Mouse (Mus musculus) v-Abl transformed pro-B cells (cell line): Measurements from ENCODE around the gene Mettl16.

Source experiments
- in situ Hi-C, 2 experiments: fragments of 400-800 bp; cut with MboI; formaldehyde crosslinking; loops; one replicate each; pipeline ENCODE4 v1.15.1; 2025; ENCODE audit not compliant: unreplicated experiment in 2 of 2

Mettl16 gene

GRCm38 (mm10) chr11:74771650-74772049, 1.0 kb downstream of the Mettl16 start:
- in situ Hi-C loops: no loop called here

GRCm38 (mm10) chr11:74772386-74772785, 1.8 kb downstream of the Mettl16 start:
- in situ Hi-C loops: no loop called here

- in situ Hi-C loops: no loop called here
Observed at GRCm38 (mm10) chr11:74792874-74793273, 22.2 kb downstream of the Mettl16 start.

GRCm38 (mm10) chr11:74800658-74801057, 30.0 kb downstream of the Mettl16 start:
- in situ Hi-C loops: no loop called here

GRCm38 (mm10) chr11:74804081-74804627, 33.5 kb downstream of the Mettl16 start:
- in situ Hi-C loops: no loop called here

GRCm38 (mm10) chr11:74807246-74807882, 36.7 kb downstream of the Mettl16 start:
- in situ Hi-C loops: no loop called here

GRCm38 (mm10) chr11:74808251-74808853, 37.7 kb downstream of the Mettl16 start:
- in situ Hi-C loops: no loop called here

- in situ Hi-C loops: loop anchor here (5.0 to 10.0 kb wide), 2 partner anchors 37 to 275 kb away; no protein-coding TSS in a partner anchor
Observed at GRCm38 (mm10) chr11:74810134-74810533, 39.5 kb downstream of the Mettl16 start.

- in situ Hi-C loops: loop anchor here (5.0 to 10.0 kb wide), 2 partner anchors 36 to 276 kb away; no protein-coding TSS in a partner anchor
Observed at GRCm38 (mm10) chr11:74811027-74811426, 40.4 kb downstream of the Mettl16 start.

- in situ Hi-C loops: loop anchor here (5.0 to 10.0 kb wide), 2 partner anchors 36 to 277 kb away; no protein-coding TSS in a partner anchor
Observed at GRCm38 (mm10) chr11:74811538-74811937, 40.9 kb downstream of the Mettl16 start.

GRCm38 (mm10) chr11:74815795-74816194, 45.2 kb downstream of the Mettl16 start:
- in situ Hi-C loops: loop anchor here in 1 of 2 experiments (10.0 kb wide), 1 partner anchor 281 kb away; no protein-coding TSS in a partner anchor

GRCm38 (mm10) chr11:74820921-74821320, 50.3 kb downstream of the Mettl16 start:
- in situ Hi-C loops: loop anchor here in 1 of 2 experiments (10.0 kb wide), 1 partner anchor 176 kb away; the partner anchor contains the start of gene Cluh

GRCm38 (mm10) chr11:74821463-74821862, 50.8 kb downstream of the Mettl16 start:
- in situ Hi-C loops: loop anchor here in 1 of 2 experiments (10.0 kb wide), 1 partner anchor 177 kb away; the partner anchor contains the start of gene Cluh

- in situ Hi-C loops: loop anchor here in 1 of 2 experiments (10.0 kb wide), 1 partner anchor 178 kb away; the partner anchor contains the start of gene Cluh
Observed at GRCm38 (mm10) chr11:74822746-74823440, 52.3 kb downstream of the Mettl16 start.

- in situ Hi-C loops: loop anchor here (10.0 to 25.0 kb wide), 2 partner anchors 181 to 1639 kb away; partner anchors contain the start of genes Cluh (in 1 of the 2), Ctns (in 1 of the 2), Emc6 (in 1 of the 2) and Shpk (in 1 of the 2)
Observed at GRCm38 (mm10) chr11:74826151-74826550, 55.5 kb downstream of the Mettl16 start.

GRCm38 (mm10) chr11:74826702-74827101, 56.1 kb downstream of the Mettl16 start:
- in situ Hi-C loops: loop anchor here (10.0 to 25.0 kb wide), 2 partner anchors 182 to 1639 kb away; partner anchors contain the start of genes Cluh (in 1 of the 2), Ctns (in 1 of the 2), Emc6 (in 1 of the 2) and Shpk (in 1 of the 2)

GRCm38 (mm10) chr11:74827791-74828403, 57.3 kb downstream of the Mettl16 start:
- in situ Hi-C loops: loop anchor here (10.0 to 25.0 kb wide), 2 partner anchors 183 to 1641 kb away; partner anchors contain the start of genes Cluh (in 1 of the 2), Ctns (in 1 of the 2), Emc6 (in 1 of the 2) and Shpk (in 1 of the 2)

GRCm38 (mm10) chr11:74828404-74828931, 57.8 kb downstream of the Mettl16 start:
- in situ Hi-C loops: loop anchor here (10.0 to 25.0 kb wide), 2 partner anchors 184 to 1641 kb away; partner anchors contain the start of genes Cluh (in 1 of the 2), Ctns (in 1 of the 2), Emc6 (in 1 of the 2) and Shpk (in 1 of the 2)

- in situ Hi-C loops: loop anchor here (10.0 to 25.0 kb wide), 2 partner anchors 184 to 1642 kb away; partner anchors contain the start of genes Cluh (in 1 of the 2), Ctns (in 1 of the 2), Emc6 (in 1 of the 2) and Shpk (in 1 of the 2)
Observed at GRCm38 (mm10) chr11:74828965-74829550, 58.4 kb downstream of the Mettl16 start.
